Mouse (Mus musculus) liver, embryonic 14.5 days (tissue): Measurements from ENCODE around the gene Apom. TPM values are rescaled to one million over a fixed set of nuclear protein-coding genes. Genes with fewer than 3 reads are reported as not detected.
A peak's percentile ranks its signal among the peaks of the same experiment; 100 is the strongest.

Experiments
- ATAC-seq: fragments of 200-750 bp; cut with Nextera tagmentation; 2 replicates; pipeline ENCODE4 v1.8.0; 2017; ENCODE audit warnings: moderate number of reproducible peaks, mild to moderate bottlenecking, moderate library complexity; ENCODE audit not compliant: insufficient read depth
- DNase-seq, 3 experiments: peaks; one replicate each; pipeline ENCODE4 v3.0.0-alpha.2; 2012 to 2013; ENCODE audit warnings: low read depth in 3 of 3, low spot score in 3 of 3
- H3K27ac ChIP-seq: fragments of 300-500 bp; sonication (generic); 2 replicates; pipeline ENCODE4 v1.5.1; 2014; ENCODE audit warnings: moderate library complexity, mild to moderate bottlenecking, control low read depth, inconsistent platforms
- H3K27me3 ChIP-seq: fragments of 300-500 bp; sonication (generic); 2 replicates; pipeline ENCODE4 v1.6.1; 2014; ENCODE audit warnings: mild to moderate bottlenecking, low read length, moderate library complexity; ENCODE audit not compliant: control insufficient read depth, insufficient read depth
- H3K36me3 ChIP-seq: fragments of 300-500 bp; sonication (generic); replicated peaks from 2 replicates; pipeline ENCODE4 v1.6.1; 2014; ENCODE audit warnings: low read depth; ENCODE audit not compliant: control insufficient read depth, insufficient read depth
- H3K4me1 ChIP-seq, 2 experiments: fragments of 200-500 bp in 1 of 2; fragments of 300-500 bp in 1 of 2; sonication (generic) in 1 of 2; replicated peaks; 2 replicates each; pipeline ENCODE4 v1.6.1; 2012 to 2014; ENCODE audit warnings: antibody characterized with exemption in 1 of 2, inconsistent platforms in 1 of 2, low read length in 1 of 2; ENCODE audit not compliant: control insufficient read depth in 2 of 2, insufficient read depth in 2 of 2
- H3K4me2 ChIP-seq: fragments of 300-500 bp; sonication (generic); 2 replicates; pipeline ENCODE4 v1.6.1; 2014; ENCODE audit warnings: low read depth, mild to moderate bottlenecking, control low read depth, moderate library complexity
- H3K4me3 ChIP-seq, 2 experiments: fragments of 200-500 bp in 1 of 2; fragments of 300-500 bp in 1 of 2; sonication (generic) in 1 of 2; 2 replicates each; pipeline ENCODE4 v1.5.1; 2012 to 2014; ENCODE audit warnings: low read depth in 2 of 2, low read length in 2 of 2, mild to moderate bottlenecking in 2 of 2, control low read depth in 1 of 2, inconsistent platforms in 1 of 2, moderate library complexity in 1 of 2; ENCODE audit not compliant: insufficient read depth in 1 of 2
- H3K9ac ChIP-seq: fragments of 300-500 bp; sonication (generic); replicated peaks from 2 replicates; pipeline ENCODE4 v1.6.1; 2014; ENCODE audit warnings: mild to moderate bottlenecking, control low read depth, moderate library complexity
- H3K9me3 ChIP-seq: fragments of 300-500 bp; sonication (generic); 2 replicates; pipeline ENCODE4 v1.6.1; 2016; ENCODE audit warnings: low read length, mixed read lengths; ENCODE audit not compliant: control insufficient read depth
- CTCF ChIP-seq: IDR thresholded peaks from 2 replicates; pipeline ENCODE4 v1.5.1; 2016; ENCODE audit warnings: antibody characterized with exemption, low read depth, control low read depth
- EP300 ChIP-seq: IDR thresholded peaks from 2 replicates; pipeline ENCODE4 v1.6.1; 2016; ENCODE audit warnings: antibody characterized with exemption, low read depth
- WGBS: fragments of 180-500 bp; shearing (Covaris S2); extraction: QIAGEN DNeasy Blood & Tissue Kit; methylation state at CpG from one replicate; pipeline ENCODE4 v1.1.7; 2014; ENCODE audit not compliant: insufficient replicate concordance; 5-methylcytosine and 5-hydroxymethylcytosine counted together
- polyA plus RNA-seq, 2 experiments: library from polyadenylated mRNA; depleted of rRNA in 1 of 2; stranded (reverse) in 1 of 2; unstranded in 1 of 2; fragments of >200 nt; fragmentation: Nextera tagmentation in 1 of 2; extraction: Ambion mirVana in 1 of 2; gene quantifications; 2 replicates each; pipeline versions ENCODE4 v1.2.1 to v1.2.3; 2012 to 2014

Apom gene
- polyA plus RNA-seq, 2 experiments = 317 to 750 TPM

- peak overlapping the region; percentile 36 to 41 for H3K4me3 ChIP-seq
- ATAC-seq = peak; percentile 97
- H3K27me3 ChIP-seq = no peaks in the 10 kb centered on the region
- 5% methylated on average over 9 of the region's 9 CpGs for WGBS
- H3K4me2 ChIP-seq = peak overlapping the region; percentile 66
- TF ChIP-seq CTCF (peak; percentile 70), EP300 (peak; percentile 77)
- DNase-seq = peak; percentile 75 to 78 (median 78)
- no peaks in the 10 kb centered on the region for H3K9me3 ChIP-seq
- H3K9ac ChIP-seq = peak overlapping the region; percentile 45
- H3K4me1 ChIP-seq = peaks cover 12 to 24% of the 10 kb centered on the region in 2 experiments
- no peaks in the 10 kb centered on the region for H3K36me3 ChIP-seq
- H3K27ac ChIP-seq = peak overlapping the region; percentile 69
Measured at GRCm38 (mm10) chr17:35079778-35080177, 52.1 kb downstream of the Apom start.

Other genes with a start within 250 kb of the Apom start
Only the 30 nearest of the 41 such genes appear.
- 81.5 and 121 TPM in 2 replicates for gene Lsm2, start 150.2 kb downstream of the Apom start, polyA plus RNA-seq (2012; rRNA removed)
- 122 and 132 TPM in 2 replicates for gene Lsm2, start 150.2 kb downstream of the Apom start, polyA plus RNA-seq (2014; fragmentation: Nextera tagmentation; extraction: Ambion mirVana)
- gene Vars, start 131.1 kb downstream of the Apom start, polyA plus RNA-seq (2012; rRNA removed) = 58.2 and 67.6 TPM in 2 replicates
- gene Vars, start 131.1 kb downstream of the Apom start, polyA plus RNA-seq (2014; fragmentation: Nextera tagmentation; extraction: Ambion mirVana) = 61.7 and 77.3 TPM in 2 replicates
- gene Vwa7, start 115.5 kb downstream of the Apom start, polyA plus RNA-seq (2012; rRNA removed) = 0.12 and 0.18 TPM in 2 replicates
- 0.09 TPM in 1 of 2 replicates, not detected in the other for gene Vwa7, start 115.5 kb downstream of the Apom start, polyA plus RNA-seq (2014; fragmentation: Nextera tagmentation; extraction: Ambion mirVana)
- gene Sapcd1, start 104.0 kb downstream of the Apom start, polyA plus RNA-seq (2012; rRNA removed) = 2.3 and 2.7 TPM in 2 replicates
- 2.5 and 2.7 TPM in 2 replicates for gene Sapcd1, start 104.0 kb downstream of the Apom start, polyA plus RNA-seq (2014; fragmentation: Nextera tagmentation; extraction: Ambion mirVana)
- 3.3 and 4.3 TPM in 2 replicates for gene Msh5, start 85.3 kb downstream of the Apom start, polyA plus RNA-seq (2012; rRNA removed)
- gene Msh5, start 85.3 kb downstream of the Apom start, polyA plus RNA-seq (2014; fragmentation: Nextera tagmentation; extraction: Ambion mirVana) = 2.3 and 2.9 TPM in 2 replicates
- 76.4 and 78.0 TPM in 2 replicates for gene Clic1, start 82.1 kb downstream of the Apom start, polyA plus RNA-seq (2012; rRNA removed)
- gene Clic1, start 82.1 kb downstream of the Apom start, polyA plus RNA-seq (2014; fragmentation: Nextera tagmentation; extraction: Ambion mirVana) = 38.1 and 39.9 TPM in 2 replicates
- gene Ddah2, start 73.0 kb downstream of the Apom start, polyA plus RNA-seq (2012; rRNA removed) = 12.0 and 12.3 TPM in 2 replicates
- gene Ddah2, start 73.0 kb downstream of the Apom start, polyA plus RNA-seq (2014; fragmentation: Nextera tagmentation; extraction: Ambion mirVana) = 16.1 and 17.3 TPM in 2 replicates
- gene Ly6g6c, start 66.7 kb downstream of the Apom start, polyA plus RNA-seq (2012; rRNA removed) = 0.26 and 0.48 TPM in 2 replicates
- 0.24 and 0.37 TPM in 2 replicates for gene Ly6g6c, start 66.7 kb downstream of the Apom start, polyA plus RNA-seq (2014; fragmentation: Nextera tagmentation; extraction: Ambion mirVana)
- 2.3 and 2.6 TPM in 2 replicates for gene Mpig6b, start 65.9 kb downstream of the Apom start, polyA plus RNA-seq (2012; rRNA removed)
- gene Mpig6b, start 65.9 kb downstream of the Apom start, polyA plus RNA-seq (2014; fragmentation: Nextera tagmentation; extraction: Ambion mirVana) = 4.0 and 6.6 TPM in 2 replicates
- gene Ly6g6e, start 55.1 kb downstream of the Apom start, polyA plus RNA-seq (2012; rRNA removed) = 0.08 and 0.32 TPM in 2 replicates
- not detected in 2 replicates for gene Ly6g6e, start 55.1 kb downstream of the Apom start, polyA plus RNA-seq (2014; fragmentation: Nextera tagmentation; extraction: Ambion mirVana)
- 0.95 and 1.2 TPM in 2 replicates for gene Ly6g6d, start 54.0 kb downstream of the Apom start, polyA plus RNA-seq (2012; rRNA removed)
- 0.28 and 0.77 TPM in 2 replicates for gene Ly6g6d, start 54.0 kb downstream of the Apom start, polyA plus RNA-seq (2014; fragmentation: Nextera tagmentation; extraction: Ambion mirVana)
- gene Ly6g6f, start 46.4 kb downstream of the Apom start, polyA plus RNA-seq (2012; rRNA removed) = 4.1 and 5.1 TPM in 2 replicates
- 5.0 and 6.3 TPM in 2 replicates for gene Ly6g6f, start 46.4 kb downstream of the Apom start, polyA plus RNA-seq (2014; fragmentation: Nextera tagmentation; extraction: Ambion mirVana)
- gene Abhd16a, start 42.8 kb downstream of the Apom start, polyA plus RNA-seq (2012; rRNA removed) = 29.1 and 30.0 TPM in 2 replicates
- 42.3 and 44.3 TPM in 2 replicates for gene Abhd16a, start 42.8 kb downstream of the Apom start, polyA plus RNA-seq (2014; fragmentation: Nextera tagmentation; extraction: Ambion mirVana)
- gene Ly6g5c, start 23.8 kb downstream of the Apom start, polyA plus RNA-seq (2012; rRNA removed) = not detected in 2 replicates
- not detected in 2 replicates for gene Ly6g5c, start 23.8 kb downstream of the Apom start, polyA plus RNA-seq (2014; fragmentation: Nextera tagmentation; extraction: Ambion mirVana)
- gene Ly6g5b, start 16.6 kb downstream of the Apom start, polyA plus RNA-seq (2012; rRNA removed) = 0.57 and 0.70 TPM in 2 replicates
- gene Ly6g5b, start 16.6 kb downstream of the Apom start, polyA plus RNA-seq (2014; fragmentation: Nextera tagmentation; extraction: Ambion mirVana) = 0.27 TPM in 1 of 2 replicates, not detected in the other
- 8.9 and 10.0 TPM in 2 replicates for gene Gpank1, start 10.6 kb downstream of the Apom start, polyA plus RNA-seq (2012; rRNA removed)
- gene Gpank1, start 10.6 kb downstream of the Apom start, polyA plus RNA-seq (2014; fragmentation: Nextera tagmentation; extraction: Ambion mirVana) = 12.2 and 12.7 TPM in 2 replicates
- gene Csnk2b, start 10.0 kb downstream of the Apom start, polyA plus RNA-seq (2012; rRNA removed) = 79.2 and 106 TPM in 2 replicates
- 127 and 142 TPM in 2 replicates for gene Csnk2b, start 10.0 kb downstream of the Apom start, polyA plus RNA-seq (2014; fragmentation: Nextera tagmentation; extraction: Ambion mirVana)
- gene D17H6S53E, start 5.7 kb downstream of the Apom start, polyA plus RNA-seq (2012; rRNA removed) = 0.75 and 1.5 TPM in 2 replicates
- 1.3 and 1.5 TPM in 2 replicates for gene D17H6S53E, start 5.7 kb downstream of the Apom start, polyA plus RNA-seq (2014; fragmentation: Nextera tagmentation; extraction: Ambion mirVana)
- gene Bag6, start 3.1 kb upstream of the Apom start, polyA plus RNA-seq (2012; rRNA removed) = 45.7 and 48.1 TPM in 2 replicates
- 22.9 and 30.5 TPM in 2 replicates for gene Bag6, start 3.1 kb upstream of the Apom start, polyA plus RNA-seq (2014; fragmentation: Nextera tagmentation; extraction: Ambion mirVana)
- gene Prrc2a, start 32.8 kb upstream of the Apom start, polyA plus RNA-seq (2012; rRNA removed) = 61.4 and 67.5 TPM in 2 replicates
- gene Prrc2a, start 32.8 kb upstream of the Apom start, polyA plus RNA-seq (2014; fragmentation: Nextera tagmentation; extraction: Ambion mirVana) = 33.4 and 46.0 TPM in 2 replicates
- 3.1 and 8.1 TPM in 2 replicates for gene Aif1, start 44.0 kb upstream of the Apom start, polyA plus RNA-seq (2012; rRNA removed)
- gene Aif1, start 44.0 kb upstream of the Apom start, polyA plus RNA-seq (2014; fragmentation: Nextera tagmentation; extraction: Ambion mirVana) = 18.6 and 20.7 TPM in 2 replicates
- gene Lst1, start 56.4 kb upstream of the Apom start, polyA plus RNA-seq (2012; rRNA removed) = 25.6 and 37.4 TPM in 2 replicates
- 32.8 and 37.7 TPM in 2 replicates for gene Lst1, start 56.4 kb upstream of the Apom start, polyA plus RNA-seq (2014; fragmentation: Nextera tagmentation; extraction: Ambion mirVana)
- gene Ltb, start 62.4 kb upstream of the Apom start, polyA plus RNA-seq (2012; rRNA removed) = 0.47 and 0.70 TPM in 2 replicates
- gene Ltb, start 62.4 kb upstream of the Apom start, polyA plus RNA-seq (2014; fragmentation: Nextera tagmentation; extraction: Ambion mirVana) = 0.28 and 0.64 TPM in 2 replicates
- gene Tnf, start 70.0 kb upstream of the Apom start, polyA plus RNA-seq (2012; rRNA removed) = 0.42 and 0.73 TPM in 2 replicates
- 0.15 and 0.43 TPM in 2 replicates for gene Tnf, start 70.0 kb upstream of the Apom start, polyA plus RNA-seq (2014; fragmentation: Nextera tagmentation; extraction: Ambion mirVana)
- 0.04 and 0.07 TPM in 2 replicates for gene Lta, start 73.3 kb upstream of the Apom start, polyA plus RNA-seq (2012; rRNA removed)
- gene Lta, start 73.3 kb upstream of the Apom start, polyA plus RNA-seq (2014; fragmentation: Nextera tagmentation; extraction: Ambion mirVana) = not detected in 2 replicates
- gene Gm16181, start 88.8 kb upstream of the Apom start, polyA plus RNA-seq (2012; rRNA removed) = 0.19 and 0.21 TPM in 2 replicates
- not detected in 2 replicates for gene Gm16181, start 88.8 kb upstream of the Apom start, polyA plus RNA-seq (2014; fragmentation: Nextera tagmentation; extraction: Ambion mirVana)
- gene Atp6v1g2, start 101.6 kb upstream of the Apom start, polyA plus RNA-seq (2012; rRNA removed) = 1.8 and 1.9 TPM in 2 replicates
- 0.76 and 0.97 TPM in 2 replicates for gene Atp6v1g2, start 101.6 kb upstream of the Apom start, polyA plus RNA-seq (2014; fragmentation: Nextera tagmentation; extraction: Ambion mirVana)
- 3.6 and 4.2 TPM in 2 replicates for gene Nfkbil1, start 103.7 kb upstream of the Apom start, polyA plus RNA-seq (2012; rRNA removed)
- gene Nfkbil1, start 103.7 kb upstream of the Apom start, polyA plus RNA-seq (2014; fragmentation: Nextera tagmentation; extraction: Ambion mirVana) = 1.1 and 1.3 TPM in 2 replicates
- gene Ddx39b, start 109.7 kb upstream of the Apom start, polyA plus RNA-seq (2012; rRNA removed) = 161 and 199 TPM in 2 replicates
- 127 and 143 TPM in 2 replicates for gene Ddx39b, start 109.7 kb upstream of the Apom start, polyA plus RNA-seq (2014; fragmentation: Nextera tagmentation; extraction: Ambion mirVana)
- 29.2 and 37.1 TPM in 2 replicates for gene H2-D1, start 130.7 kb upstream of the Apom start, polyA plus RNA-seq (2012; rRNA removed)
- 55.6 and 57.2 TPM in 2 replicates for gene H2-D1, start 130.7 kb upstream of the Apom start, polyA plus RNA-seq (2014; fragmentation: Nextera tagmentation; extraction: Ambion mirVana)